20 mouse cellular contexts compared by ENCODE assay signal in genomic region chrX:143818961-143819360, GRCm38 (mm10). TPM values are rescaled to one million over a fixed set of nuclear protein-coding genes. Genes with fewer than 3 reads are reported as not detected.
DNase-seq lines count a peak whose midpoint lies in the region; ATAC-seq and TF ChIP-seq lines count a peak whose summit lies in the region.
"Had no signal": no experiment of that assay in that cellular context is flagged by ENCODE, and none has a peak within 500 bp of the region (broad histone marks: within the 10 kb centered on the region; RNA-seq: fewer than 3 reads in every experiment).

No protein-coding gene starts in this region.

- DNase-seq in hindbrain, postnatal 0 days (ENCODE audit: low spot score), result peak; percentile 34
- peak; percentile 24 for DNase-seq in midbrain, embryonic 14.5 days
- peak; percentile 33 for DNase-seq in NIH3T3 (ENCODE audit: low read depth)
- DNase-seq in adrenal gland, postnatal 25 days, result no peak
- no peak for DNase-seq in adrenal gland, postnatal 10 days
- DNase-seq: cerebellum, adult 9-11 months; gastrocnemius, adult 2 months; kidney, adult 11 months; liver, postnatal 0 days; thymus, adult 18-20 months had no signal

- no peaks in the 10 kb centered on the region for H3K27me3 ChIP-seq in hindbrain, postnatal 0 days (ENCODE audit: insufficient read depth, low read length)
- H3K27me3 ChIP-seq in hindbrain, embryonic 12.5 days, result no peaks in the 10 kb centered on the region
- no peaks in the 10 kb centered on the region for H3K27me3 ChIP-seq in midbrain, embryonic 14.5 days (ENCODE audit: control insufficient read depth, insufficient read depth, low read length)
- H3K27me3 ChIP-seq in midbrain, embryonic 15.5 days (replicated peaks), result no peaks in the 10 kb centered on the region
- H3K27me3 ChIP-seq: hindbrain, embryonic 13.5 days; limb, embryonic 15.5 days; midbrain, embryonic 12.5 days had no signal

- peak; percentile 44 for TF ChIP-seq CTCF in hindbrain, postnatal 0 days (IDR thresholded peaks at IDR 0.05; ENCODE audit: low read depth)

- no peak overlapping the region for H3K27ac ChIP-seq in hindbrain, postnatal 0 days
- no peak overlapping the region for H3K27ac ChIP-seq in hindbrain, embryonic 12.5 days
- no peak overlapping the region for H3K27ac ChIP-seq in midbrain, embryonic 14.5 days (replicated peaks; ENCODE audit: low read depth, low read length)
- no peak overlapping the region for H3K27ac ChIP-seq in midbrain, embryonic 15.5 days
- H3K27ac ChIP-seq: gastrocnemius, adult 2 months; hindbrain, embryonic 13.5 days; limb, embryonic 15.5 days; macrophage; midbrain, embryonic 12.5 days had no signal

- H3K4me1 ChIP-seq in hindbrain, postnatal 0 days (ENCODE audit: insufficient read depth, low read length), result no peaks in the 10 kb centered on the region
- no peaks in the 10 kb centered on the region for H3K4me1 ChIP-seq in hindbrain, embryonic 12.5 days
- no peaks in the 10 kb centered on the region for H3K4me1 ChIP-seq in midbrain, embryonic 14.5 days (ENCODE audit: control insufficient read depth, insufficient read depth, low read length)
- no peaks in the 10 kb centered on the region for H3K4me1 ChIP-seq in midbrain, embryonic 15.5 days
- H3K4me1 ChIP-seq: hindbrain, embryonic 13.5 days; limb, embryonic 15.5 days; midbrain, embryonic 12.5 days had no signal

- no peaks in the 10 kb centered on the region for H3K9me3 ChIP-seq in hindbrain, postnatal 0 days (ENCODE audit: low read length)
- H3K9me3 ChIP-seq in hindbrain, embryonic 12.5 days (replicated peaks), result no peaks in the 10 kb centered on the region
- H3K9me3 ChIP-seq in midbrain, embryonic 14.5 days (ENCODE audit: control insufficient read depth, low read length), result no peaks in the 10 kb centered on the region
- H3K9me3 ChIP-seq in midbrain, embryonic 15.5 days, result no peaks in the 10 kb centered on the region
- H3K9me3 ChIP-seq: hindbrain, embryonic 13.5 days; limb, embryonic 15.5 days; midbrain, embryonic 12.5 days had no signal

- 95% methylated on average over 2 of the region's 2 CpGs for WGBS in hindbrain, postnatal 0 days
- WGBS in hindbrain, embryonic 12.5 days, result 88% methylated on average over 2 of the region's 2 CpGs
- 92% methylated on average over 2 of the region's 2 CpGs for WGBS in midbrain, embryonic 14.5 days
- WGBS in midbrain, embryonic 15.5 days, result 96% methylated on average over 2 of the region's 2 CpGs

- ATAC-seq in hindbrain, postnatal 0 days, result no peak
- ATAC-seq in hindbrain, embryonic 12.5 days (ENCODE audit: low FRiP score), result no peak
- ATAC-seq in midbrain, embryonic 14.5 days (ENCODE audit: low FRiP score, low TSS enrichment), result no peak
- ATAC-seq in midbrain, embryonic 15.5 days (replicated peaks), result no peak
- ATAC-seq: activated CD4-positive, CD25-positive, alpha-beta regulatory T cell, adult 4 months; CD4-positive, CD25-positive, alpha-beta regulatory T cell, adult 4 months; liver, postnatal 0 days had no signal

- no peak overlapping the region for H3K9ac ChIP-seq in hindbrain, postnatal 0 days (replicated peaks; ENCODE audit: low read length)
- no peak overlapping the region for H3K9ac ChIP-seq in hindbrain, embryonic 12.5 days
- no peak overlapping the region for H3K9ac ChIP-seq in midbrain, embryonic 14.5 days (replicated peaks; ENCODE audit: low read length)
- no peak overlapping the region for H3K9ac ChIP-seq in midbrain, embryonic 15.5 days
- H3K9ac ChIP-seq: hindbrain, embryonic 13.5 days; limb, embryonic 15.5 days; liver, postnatal 0 days; midbrain, embryonic 12.5 days had no signal

- no peaks in the 10 kb centered on the region for H3K36me3 ChIP-seq in hindbrain, postnatal 0 days (ENCODE audit: insufficient read depth, low read length)
- no peaks in the 10 kb centered on the region for H3K36me3 ChIP-seq in hindbrain, embryonic 12.5 days
- no peaks in the 10 kb centered on the region for H3K36me3 ChIP-seq in midbrain, embryonic 14.5 days (ENCODE audit: control insufficient read depth, insufficient read depth, low read length)
- no peaks in the 10 kb centered on the region for H3K36me3 ChIP-seq in midbrain, embryonic 15.5 days (replicated peaks)
- H3K36me3 ChIP-seq: hindbrain, embryonic 13.5 days; limb, embryonic 15.5 days; midbrain, embryonic 12.5 days had no signal

- H3K4me3 ChIP-seq in hindbrain, postnatal 0 days (ENCODE audit: low read length), result no peak overlapping the region
- H3K4me3 ChIP-seq in hindbrain, embryonic 12.5 days, result no peak overlapping the region
- H3K4me3 ChIP-seq in midbrain, embryonic 14.5 days (replicated peaks; ENCODE audit: low read depth, low read length), result no peak overlapping the region
- no peak overlapping the region for H3K4me3 ChIP-seq in midbrain, embryonic 15.5 days
- H3K4me3 ChIP-seq: erythroblast, embryonic 14.5 days; gastrocnemius, adult 2 months; hindbrain, embryonic 13.5 days; limb, embryonic 15.5 days; midbrain, embryonic 12.5 days had no signal

- no peak overlapping the region for H3K4me2 ChIP-seq in hindbrain, postnatal 0 days (ENCODE audit: low read depth, low read length)
- H3K4me2 ChIP-seq in hindbrain, embryonic 12.5 days (replicated peaks), result no peak overlapping the region
- H3K4me2 ChIP-seq in midbrain, embryonic 14.5 days (ENCODE audit: low read length), result no peak overlapping the region
- no peak overlapping the region for H3K4me2 ChIP-seq in midbrain, embryonic 15.5 days
- H3K4me2 ChIP-seq: hindbrain, embryonic 13.5 days; limb, embryonic 15.5 days; midbrain, embryonic 12.5 days had no signal

RNA-seq across cellular contexts. Expression of gene Capn6, which starts 8.3 kb away (rescaled TPM):
- total RNA-seq in hindbrain, postnatal 0 days (2014; rRNA removed), result 2.0 and 3.0 TPM in 2 replicates
- polyA plus RNA-seq in hindbrain, postnatal 0 days (2015; fragmentation: Nextera tagmentation; extraction: Ambion mirVana), result 1.5 and 1.8 TPM in 2 replicates
- polyA plus RNA-seq in hindbrain, embryonic 12.5 days (2016; fragmentation: Nextera tagmentation; extraction: Ambion mirVana), result 42.0 and 55.2 TPM in 2 replicates
- polyA plus RNA-seq in midbrain, embryonic 14.5 days (2014; fragmentation: Nextera tagmentation; extraction: Ambion mirVana), result 1.0 and 1.7 TPM in 2 replicates
- 1.6 and 2.2 TPM in 2 replicates for polyA plus RNA-seq in midbrain, embryonic 15.5 days (2015; fragmentation: Nextera tagmentation; extraction: Ambion mirVana)
- 0.18 TPM in 1 of 2 replicates, not detected in the other for total RNA-seq in adrenal gland, postnatal 25 days (2021)
- 1 to 10 TPM; 7.2 to 9.9 TPM for total RNA-seq in adrenal gland, postnatal 10 days (2021)
- total RNA-seq: neutrophil, adult 5-6 weeks had no signal
- polyA plus RNA-seq: activated CD4-positive, CD25-positive, alpha-beta regulatory T cell, adult 4 months; CD4-positive, CD25-positive, alpha-beta regulatory T cell, adult 4 months; erythroblast, embryonic 14.5 days; macrophage had no signal

Comparison
In these comparisons a context has a peak if more than half of its experiments do, and no peak if none do; other contexts are left out.
1. RNA of gene Capn6, which starts 8.3 kb away (polyA plus RNA-seq): 42.0 to 55.2 TPM in hindbrain, embryonic 12.5 days; 1.6 to 2.2 TPM in midbrain, embryonic 15.5 days, 1.0 to 1.7 TPM in midbrain, embryonic 14.5 days and 1.5 to 1.8 TPM in hindbrain, postnatal 0 days; every median in the first group is over 10 times any median in the second.
2. DNase-seq: peak in hindbrain, postnatal 0 days (single experiment), midbrain, embryonic 14.5 days (single experiment) and NIH3T3 (single experiment); none in adrenal gland, postnatal 25 days (single experiment) and adrenal gland, postnatal 10 days (single experiment).